Mouse (Mus musculus): ENCODE data around the gene Slc39a2. TPM values are rescaled to one million over a fixed set of nuclear protein-coding genes. Genes with fewer than 3 reads are reported as not detected.

Gene Slc39a2
- total RNA-seq, 1 experiment from 2014 or later, result 0.61 TPM

- DNase-seq, result no peak
These were observed 39.7 kb downstream of the Slc39a2 start for GRCm38 (mm10) chr14:51932092-51933020.

GRCm38 (mm10) chr14:51939005-51939404 is 46.3 kb downstream of the Slc39a2 start:
- no peak for DNase-seq

GRCm38 (mm10) chr14:51940944-51941560 is 48.4 kb downstream of the Slc39a2 start:
- DNase-seq, result no peak

- no peak for DNase-seq
These were observed 48.9 kb downstream of the Slc39a2 start for GRCm38 (mm10) chr14:51941577-51941976.

- DNase-seq, result no peak
These were observed 49.5 kb downstream of the Slc39a2 start for GRCm38 (mm10) chr14:51942236-51942635.

GRCm38 (mm10) chr14:51943336-51943735 is 50.6 kb downstream of the Slc39a2 start:
- no peak for DNase-seq

Other genes starting within 250 kb of the Slc39a2 start
- gene Gm17079, start 197.4 kb upstream of the Slc39a2 start, total RNA-seq (2021), result not detected in 2 replicates
- not detected in 2 replicates for gene Gm5800, start 175.7 kb upstream of the Slc39a2 start, total RNA-seq (2021)
- not detected in 2 replicates for gene Ang4, start 119.3 kb upstream of the Slc39a2 start, total RNA-seq (2021)
- gene AY358078, start 92.8 kb upstream of the Slc39a2 start, total RNA-seq (2021), result not detected in 2 replicates
- gene Ear6, start 39.2 kb upstream of the Slc39a2 start, total RNA-seq (2021), result not detected in 2 replicates
- gene Mettl17, start 8.0 kb upstream of the Slc39a2 start, total RNA-seq (2021), result 32.1 and 42.2 TPM in 2 replicates
- gene Ndrg2, start 21.3 kb downstream of the Slc39a2 start, total RNA-seq (2021), result 226 and 243 TPM in 2 replicates
- not detected in 2 replicates for gene Tppp2, start 25.5 kb downstream of the Slc39a2 start, total RNA-seq (2021)
- gene Rnase13, start 29.9 kb downstream of the Slc39a2 start, total RNA-seq (2021), result not detected in 2 replicates
- gene Arhgef40, start 91.8 kb downstream of the Slc39a2 start, total RNA-seq (2021), result 55.7 and 59.3 TPM in 2 replicates
- gene Tmem253, start 122.8 kb downstream of the Slc39a2 start, total RNA-seq (2021), result 0.97 and 1.8 TPM in 2 replicates
- gene Zfp219, start 127.8 kb downstream of the Slc39a2 start, total RNA-seq (2021), result 58.4 and 63.3 TPM in 2 replicates
- gene Olfr221, start 149.6 kb downstream of the Slc39a2 start, total RNA-seq (2021), result not detected in 2 replicates
- 235 and 281 TPM in 2 replicates for gene Hnrnpc, start 211.1 kb downstream of the Slc39a2 start, total RNA-seq (2021)
- 0.38 and 0.73 TPM in 2 replicates for gene Rpgrip1, start 217.8 kb downstream of the Slc39a2 start, total RNA-seq (2021)